Mouse (Mus musculus): ENCODE measurements around the gene Cenpf. TPM values are rescaled to one million over a fixed set of nuclear protein-coding genes. Genes with fewer than 3 reads are reported as not detected.

Cenpf gene
- total and polyA plus RNA-seq, 3 experiments: 16.5 to 28.2 (median 21.5) TPM

DNA sequence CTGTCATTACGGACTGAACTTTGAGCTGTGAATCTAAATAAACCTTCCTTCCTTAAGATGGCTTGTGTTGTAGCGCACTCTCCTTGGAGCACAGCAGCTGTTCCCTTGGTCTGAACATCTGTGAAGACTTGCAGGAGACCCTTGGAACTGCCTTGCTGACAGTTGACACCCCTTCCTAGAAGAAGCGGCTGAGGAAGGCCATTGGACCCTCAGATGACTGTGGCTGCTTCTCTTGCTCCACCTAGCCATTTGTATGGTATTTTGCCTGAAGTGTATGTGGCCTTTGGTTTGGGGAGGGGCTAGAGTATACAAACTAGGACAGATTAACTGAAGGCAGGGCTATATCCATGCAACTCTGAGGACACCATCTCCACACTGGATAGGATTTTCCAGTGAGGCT, 90.8 kb downstream of the Cenpf start:
- no peaks in the 10 kb centered on the region for H3K27me3 ChIP-seq (replicated peaks)
- dilution Hi-C loops (cut with MboI; ENCODE audit: extremely low pct_ligation_motif_present, extremely low pct_unique_long_range_greater_than_20kb, low sequenced_read_pairs): no loop called here
- H3K9me3 ChIP-seq (replicated peaks; ENCODE audit: low read length): no peaks in the 10 kb centered on the region
- H3K36me3 ChIP-seq (replicated peaks in 1 of 2; ENCODE audit: control insufficient read depth in 1 of 2, insufficient read depth in 1 of 2, low read length in 1 of 2): no peaks in the 10 kb centered on the region
- DNase-seq (ENCODE audit: extremely low read depth): no peak
- in situ Hi-C loops (cut with MboI; ENCODE audit: low pct_ligation_motif_present, low pct_unique_long_range_greater_than_20kb, low sequenced_read_pairs): no loop called here
- H3K79me2 ChIP-seq (replicated peaks; ENCODE audit: control insufficient read depth, extremely low read depth, insufficient read depth, poor library complexity, severe bottlenecking): no peaks in the 10 kb centered on the region
- H3K4me3 ChIP-seq (replicated peaks in 1 of 3; ENCODE audit: low read depth in 2 of 3, low read length in 2 of 3, poor library complexity in 1 of 3): no peak overlapping the region
- H3K9ac ChIP-seq (ENCODE audit: insufficient read depth, low read depth): no peak overlapping the region
- H3K4me2 ChIP-seq (ENCODE audit: insufficient read depth, low read depth, poor library complexity, severe bottlenecking): no peak overlapping the region
- no peak overlapping the region for H3K27ac ChIP-seq (ENCODE audit: insufficient read depth, low read depth)
- no peaks in the 10 kb centered on the region for H3K4me1 ChIP-seq (ENCODE audit: control insufficient read depth in 1 of 2, insufficient read depth in 2 of 2)
- TF ChIP-seq EP300 (IDR thresholded peaks at IDR 0.05; ENCODE audit: low read length) (no peak), GABPA (IDR thresholded peaks at IDR 0.05; ENCODE audit: insufficient replicate concordance, low read depth, low read length) (no peak), POLR2AphosphoS2 (IDR thresholded peaks at IDR 0.05; ENCODE audit: low read depth, low read length) (no peak), ELF1 (IDR thresholded peaks at IDR 0.05; ENCODE audit: low read depth, low read length) (no peak), SIN3A (IDR thresholded peaks at IDR 0.05; ENCODE audit: low read length) (no peak), USF2 (conservative IDR thresholded peaks at IDR 0.05; ENCODE audit: low read depth, low read length) (no peak), UBTF (IDR thresholded peaks at IDR 0.05; ENCODE audit: low read depth, low read length) (no peak), ZC3H11A (IDR thresholded peaks at IDR 0.05; ENCODE audit: low read depth, low read length) (no peak), NELFE (IDR thresholded peaks at IDR 0.05; ENCODE audit: low read depth, low read length) (no peak), ETS1 (conservative IDR thresholded peaks at IDR 0.05; ENCODE audit: low read depth, low read length) (no peak), USF1 (IDR thresholded peaks at IDR 0.05; ENCODE audit: low read depth, low read length) (no peak), SMC3 (IDR thresholded peaks at IDR 0.05; ENCODE audit: low read depth, low read length) (no peak), MAX (IDR thresholded peaks at IDR 0.05; ENCODE audit: low read length) (no peak), CHD1 (IDR thresholded peaks at IDR 0.05; ENCODE audit: low read depth, low read length) (no peak), MYC (IDR thresholded peaks at IDR 0.05; ENCODE audit: low read depth, low read length) (no peak), KAT2A (IDR thresholded peaks at IDR 0.05; ENCODE audit: insufficient replicate concordance, low read length) (no peak), CTCF (conservative IDR thresholded peaks at IDR 0.05 in 1 of 2, IDR thresholded peaks at IDR 0.05 in 1 of 2; ENCODE audit: low read depth in 2 of 2, low read length in 2 of 2) (no peak)

Other genes starting within 250 kb of the Cenpf start
- under 0.01 and 0.04 TPM in 2 replicates for gene Ptpn14, start 40.2 kb upstream of the Cenpf start, total RNA-seq (2012; rRNA removed)
- gene Ptpn14, start 40.2 kb upstream of the Cenpf start, total RNA-seq (2014; rRNA removed): not detected in 2 replicates
- gene Ptpn14, start 40.2 kb upstream of the Cenpf start, polyA plus RNA-seq (2012; ENCODE audit: insufficient read length, low read depth): 0.10 and 0.37 TPM in 2 replicates
- gene Smyd2, start 234.3 kb upstream of the Cenpf start, total RNA-seq (2012; rRNA removed): 79.9 and 92.7 TPM in 2 replicates
- 84.7 and 85.8 TPM in 2 replicates for gene Smyd2, start 234.3 kb upstream of the Cenpf start, total RNA-seq (2014; rRNA removed)
- 103 and 119 TPM in 2 replicates for gene Smyd2, start 234.3 kb upstream of the Cenpf start, polyA plus RNA-seq (2012; ENCODE audit: insufficient read length, low read depth)

Measured in CH12.LX (cell line).